Mouse (Mus musculus) layer of hippocampus, adult 11-12 months (tissue): Measurements from ENCODE around the gene Xkr7.
A peak's percentile ranks its signal among the peaks of the same experiment; 100 is the strongest.

ENCODE experiments used
- DNase-seq: peaks from one replicate; pipeline ENCODE4 v3.0.0; 2022; ENCODE audit warnings: low spot score

Gene Xkr7

GRCm38 (mm10) chr2:153071491-153072184 lies 40.0 kb downstream of the Xkr7 start:
- peak; percentile 46 for DNase-seq

- no peak for DNase-seq
Measured at GRCm38 (mm10) chr2:153074651-153075050, 43.0 kb downstream of the Xkr7 start.

GRCm38 (mm10) chr2:153075961-153076360 lies 44.3 kb downstream of the Xkr7 start:
- no peak for DNase-seq

GRCm38 (mm10) chr2:153080841-153081523 lies 49.3 kb downstream of the Xkr7 start:
- peak; percentile 85 for DNase-seq

- DNase-seq: no peak
Measured at GRCm38 (mm10) chr2:153081866-153082265, 50.2 kb downstream of the Xkr7 start.

GRCm38 (mm10) chr2:153083275-153083674 lies 51.6 kb downstream of the Xkr7 start:
- DNase-seq: no peak

GRCm38 (mm10) chr2:153083824-153084223 lies 52.2 kb downstream of the Xkr7 start:
- no peak for DNase-seq

- DNase-seq: peak; percentile 44
Measured at GRCm38 (mm10) chr2:153084261-153084976, 52.8 kb downstream of the Xkr7 start.

- DNase-seq: no peak
Measured at GRCm38 (mm10) chr2:153085556-153085955, 53.9 kb downstream of the Xkr7 start.

GRCm38 (mm10) chr2:153086166-153086565 lies 54.5 kb downstream of the Xkr7 start:
- DNase-seq: no peak

- DNase-seq: no peak
Measured at GRCm38 (mm10) chr2:153087091-153087490, 55.4 kb downstream of the Xkr7 start.

- DNase-seq: no peak
Measured at GRCm38 (mm10) chr2:153089316-153089715, 57.7 kb downstream of the Xkr7 start.

- DNase-seq: peak; percentile 56
Measured at GRCm38 (mm10) chr2:153090551-153091165, 59.0 kb downstream of the Xkr7 start.
